Mouse (Mus musculus): ENCODE data around the gene Lin28a. TPM values are rescaled to one million over a fixed set of nuclear protein-coding genes. Genes with fewer than 3 reads are reported as not detected.
A peak's percentile ranks its signal among the peaks of the same experiment; 100 is the strongest.

Lin28a gene
- not detected for total RNA-seq (2021)

DNA sequence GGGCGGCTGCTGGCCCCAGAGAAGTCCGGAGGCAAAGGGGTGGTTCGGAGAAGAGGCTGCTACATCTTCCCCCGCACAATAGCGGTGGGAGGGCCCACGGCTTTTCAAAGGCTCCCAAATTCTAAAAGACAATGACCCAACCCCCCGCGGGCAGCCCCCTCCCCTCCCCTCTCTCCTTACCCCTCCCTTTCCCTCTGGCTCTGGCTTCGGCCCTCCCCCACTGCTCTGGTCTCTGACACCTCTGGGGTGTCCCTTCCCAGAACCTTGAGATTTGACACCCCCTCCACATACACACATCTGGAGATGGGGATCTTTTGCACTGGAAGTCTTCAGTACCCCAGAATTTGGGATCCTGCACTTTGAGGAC is at the start of gene Lin28a:
Lin28a (minus strand) TSS at position 63 of the 367 bp plus-strand sequence.
- DNase-seq, result no peak
- intact Hi-C loops (cut with DNase I), result no loop called here

- intact Hi-C loops (cut with DNase I), result no loop called here
Observed at GRCm38 (mm10) chr4:134067833-134068544, 49.3 kb upstream of the Lin28a start.

DNA sequence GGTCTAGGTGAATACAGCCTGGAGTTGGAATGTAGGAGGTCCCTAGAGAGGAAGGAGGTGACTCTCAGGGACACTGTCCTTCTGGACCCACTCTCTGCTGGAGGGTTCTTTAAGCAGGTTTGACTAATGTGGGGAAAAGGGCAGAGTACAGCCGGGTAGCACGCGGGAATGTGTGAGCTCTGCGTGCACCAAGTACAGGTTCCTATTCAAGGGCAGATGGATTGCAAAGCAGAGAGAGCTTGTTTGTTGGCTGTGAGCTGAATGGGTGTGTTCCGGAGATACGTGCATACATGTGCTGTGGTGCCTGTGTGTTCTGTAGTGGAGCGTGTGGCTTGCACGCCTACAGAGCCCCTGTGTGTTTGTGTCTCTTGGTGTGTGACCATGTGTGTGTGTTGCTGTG is 48.7 kb upstream of the Lin28a start:
- intact Hi-C loops (cut with DNase I), result no loop called here
- DNase-seq, result no peak

More at GRCm38 (mm10) chr4:134067833-134068544, 49.3 kb upstream of the Lin28a start:
- no peak for DNase-seq

DNA sequence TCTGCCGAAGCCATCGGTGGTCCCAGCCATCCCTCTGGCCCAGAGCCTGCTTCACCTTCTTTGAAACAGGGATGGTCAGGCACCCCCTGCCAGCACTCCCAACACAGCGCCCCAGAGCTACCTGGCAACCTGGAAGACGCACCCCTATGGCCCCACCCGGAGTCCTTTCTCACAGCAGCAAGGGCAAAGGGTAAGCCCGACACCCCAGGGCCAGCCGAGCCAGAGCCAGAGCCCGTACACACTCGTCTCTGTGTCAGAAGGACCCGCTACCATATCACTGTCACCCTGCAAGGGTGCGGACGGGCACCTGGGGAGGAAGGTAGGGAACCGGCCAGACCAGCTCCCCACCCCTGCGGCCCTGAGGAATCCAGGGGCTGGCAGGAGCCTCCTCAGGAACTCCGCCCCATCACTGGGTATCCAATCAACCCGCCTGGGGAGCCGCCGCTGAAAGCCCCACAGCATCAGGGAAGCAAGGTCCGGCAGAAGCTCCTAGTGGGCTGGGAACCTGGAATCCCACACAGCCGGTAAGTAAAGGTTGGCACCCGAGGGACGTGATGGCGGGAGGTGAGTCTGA is 46.9 kb upstream of the Lin28a start:
- DNase-seq, result no peak
- intact Hi-C loops (cut with DNase I), result no loop called here

DNA sequence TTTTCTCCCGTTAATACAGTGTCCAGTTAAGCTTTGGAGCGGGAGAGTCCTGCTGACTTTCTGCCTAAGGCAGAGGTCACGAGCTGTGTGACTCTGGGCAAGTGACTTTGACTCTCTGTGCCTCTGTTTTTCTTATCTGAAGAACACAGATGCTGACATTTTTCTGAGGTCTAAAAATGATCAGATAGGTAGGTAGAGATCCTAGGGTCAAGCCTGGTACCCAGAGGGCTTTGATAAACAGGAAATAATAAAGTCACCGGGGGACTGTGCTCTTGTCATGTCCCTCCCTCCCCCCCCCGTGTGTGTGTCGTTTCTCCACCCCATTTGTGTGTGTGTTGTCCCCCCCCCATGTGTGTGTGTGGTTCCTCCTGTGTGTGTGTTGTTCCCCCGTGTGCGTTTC is 43.9 kb upstream of the Lin28a start:
- intact Hi-C loops (cut with DNase I), result no loop called here
- no peak for DNase-seq

DNA sequence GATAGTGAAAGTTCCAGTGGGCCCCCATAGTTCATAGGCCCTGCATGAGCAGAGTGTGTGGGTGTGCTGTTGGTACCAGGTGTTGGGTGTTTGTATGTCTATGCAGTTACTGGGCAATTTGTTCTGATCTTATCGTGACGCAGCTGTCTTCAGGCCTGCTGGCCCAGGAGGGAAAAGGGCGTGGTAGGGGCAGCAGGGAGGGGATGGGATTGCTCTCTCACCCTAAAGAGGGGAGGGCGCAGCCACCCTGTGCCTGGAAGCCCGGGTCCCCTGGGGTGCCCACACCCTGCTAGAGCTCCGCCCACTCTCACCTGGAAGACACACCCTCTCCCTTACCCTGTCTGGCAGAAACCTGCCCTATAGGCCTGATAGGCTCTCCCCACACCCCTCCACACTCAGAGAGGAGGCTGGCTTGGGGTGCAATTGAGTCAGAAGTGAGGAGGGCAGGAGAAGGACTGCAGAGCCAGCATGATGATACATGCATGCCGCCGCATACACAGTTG is 43.4 kb upstream of the Lin28a start:
- no peak for DNase-seq
- intact Hi-C loops (cut with DNase I), result no loop called here

DNA sequence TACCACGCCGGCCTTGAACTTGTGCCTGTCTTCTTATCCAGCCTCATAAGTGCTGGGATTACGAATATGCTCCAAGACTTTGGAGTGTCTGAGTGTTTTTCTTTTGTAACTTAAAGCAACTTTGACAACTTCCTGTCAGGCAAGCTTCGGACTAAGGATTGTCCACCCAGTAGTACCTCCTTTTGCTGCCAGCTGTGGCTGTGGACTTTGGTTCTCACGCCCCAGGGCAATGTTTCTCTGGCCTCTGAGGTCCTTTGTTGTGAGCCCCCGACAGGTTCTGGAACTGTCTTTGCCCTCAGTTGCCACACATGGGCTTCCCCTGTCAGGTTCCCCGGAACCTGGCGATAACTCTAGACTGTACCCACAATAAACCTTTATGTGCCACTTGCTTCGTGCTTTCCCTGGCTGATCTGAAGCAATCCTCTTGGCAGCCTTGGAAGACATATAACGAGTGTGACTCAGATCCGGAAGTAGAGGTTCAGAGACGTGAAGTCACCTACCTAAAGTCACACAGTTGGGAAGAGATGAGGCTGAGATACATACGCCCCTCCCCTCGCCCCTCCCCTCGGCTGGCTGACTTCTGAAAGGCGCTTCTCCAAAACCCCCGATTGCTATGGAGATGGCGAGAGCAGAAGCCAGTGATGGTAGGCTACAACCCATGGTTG is 42.7 kb upstream of the Lin28a start:
- intact Hi-C loops (cut with DNase I), result no loop called here
- no peak for DNase-seq

GRCm38 (mm10) chr4:134060135-134060865 is 41.7 kb upstream of the Lin28a start, which contains the start of gene Crybg2:
Gene Crybg2 (plus strand): TSS chr4:134060815.
- DNase-seq, result no peak
- intact Hi-C loops (cut with DNase I), result no loop called here

DNA sequence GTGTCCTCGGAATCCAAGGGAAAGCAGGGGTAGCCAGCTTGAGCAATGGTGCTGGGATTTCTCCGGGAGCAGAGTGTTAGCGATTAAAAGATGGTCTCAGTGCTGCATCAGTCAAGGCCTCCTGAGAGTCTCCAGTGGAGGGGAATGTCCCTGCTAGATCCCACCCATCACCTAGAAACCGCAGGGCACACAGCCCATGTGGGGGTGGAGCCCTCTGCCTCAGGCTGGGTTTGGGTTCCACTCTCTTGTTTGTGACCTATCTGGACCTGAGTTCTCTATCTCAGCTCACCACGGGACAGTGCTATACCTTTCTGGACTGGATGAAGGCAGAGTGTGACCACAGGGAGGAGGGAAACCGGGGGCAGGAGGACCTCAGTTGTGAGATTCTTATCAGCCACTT is 40.3 kb upstream of the Lin28a start:
- DNase-seq, result no peak
- intact Hi-C loops (cut with DNase I), result no loop called here

- DNase-seq, result no peak
- intact Hi-C loops (cut with DNase I), result no loop called here
Observed at GRCm38 (mm10) chr4:134058166-134058715, 39.6 kb upstream of the Lin28a start.

DNA sequence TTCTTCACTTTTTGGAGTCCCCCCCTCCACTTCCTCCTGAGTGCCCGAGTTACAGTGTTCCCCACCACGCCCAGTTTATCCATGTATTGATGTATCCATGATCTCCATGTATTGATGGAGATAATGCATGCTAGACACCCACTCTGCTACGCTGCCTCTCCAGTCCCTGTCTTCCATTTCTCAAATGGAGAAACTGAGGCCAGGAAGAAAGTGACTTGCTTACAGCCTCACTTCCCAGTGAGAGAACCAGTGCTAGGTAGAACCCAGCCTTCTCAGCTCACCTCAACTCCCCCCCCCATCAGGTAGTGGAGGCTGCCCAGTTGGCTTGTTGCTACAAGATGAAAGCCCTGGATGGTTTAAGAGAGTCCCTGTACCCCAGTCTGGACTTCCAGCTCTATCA is 34.9 kb upstream of the Lin28a start, which contains the start of gene Zfp683:
Zfp683 (plus strand) TSS at position 301 of the 400 bp plus-strand sequence.
- intact Hi-C loops (cut with DNase I), result no loop called here
- DNase-seq, result no peak

GRCm38 (mm10) chr4:134052560-134052959 is 33.9 kb upstream of the Lin28a start:
- peak; percentile 57 to 64 for DNase-seq
- intact Hi-C loops (cut with DNase I), result no loop called here

GRCm38 (mm10) chr4:134051912-134052311 is 33.3 kb upstream of the Lin28a start:
- intact Hi-C loops (cut with DNase I), result no loop called here
- DNase-seq, result no peak

- no peak for DNase-seq
- intact Hi-C loops (cut with DNase I), result no loop called here
Observed at GRCm38 (mm10) chr4:134047648-134048047, 29.0 kb upstream of the Lin28a start.

- intact Hi-C loops (cut with DNase I), result no loop called here
- DNase-seq, result no peak
Observed at GRCm38 (mm10) chr4:134043041-134043440, 24.4 kb upstream of the Lin28a start.

DNA sequence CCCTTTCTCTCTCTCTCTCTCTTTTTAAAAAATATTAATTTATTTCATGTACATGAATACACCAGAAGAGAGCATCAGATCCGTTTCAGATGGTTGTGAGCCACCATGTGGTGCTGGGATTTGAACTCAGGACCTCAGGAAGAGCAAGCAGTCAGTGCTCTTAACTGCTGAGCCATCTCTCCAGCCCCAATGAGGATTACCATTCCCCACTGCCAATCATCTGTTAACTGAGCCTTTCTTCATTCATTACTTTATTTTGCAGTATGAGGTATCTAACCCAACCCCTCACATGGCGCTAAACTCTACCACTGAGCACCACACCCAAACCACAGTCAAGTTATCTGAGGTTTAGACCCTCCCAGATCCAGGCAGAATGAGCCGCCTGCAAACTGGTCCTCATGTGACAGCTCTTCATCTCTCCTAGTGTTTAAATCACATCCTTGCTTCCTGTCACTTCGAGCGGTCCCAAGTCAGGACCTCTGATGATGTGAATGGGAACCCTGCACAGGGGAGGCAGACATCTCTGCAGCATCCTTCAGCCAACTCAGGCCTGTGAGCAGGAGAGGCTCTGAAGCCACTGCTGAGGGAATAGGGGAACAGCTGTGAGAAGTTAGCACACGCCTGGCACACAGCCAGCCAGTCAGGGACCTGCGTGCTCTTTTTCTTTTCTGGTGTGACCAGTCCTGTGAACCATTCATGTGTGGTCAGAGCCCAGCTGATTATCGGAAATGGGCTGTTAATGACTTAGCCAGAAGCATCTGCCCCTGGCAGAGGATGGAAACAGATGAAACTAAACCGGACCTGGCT is 22.9 kb upstream of the Lin28a start:
- intact Hi-C loops (cut with DNase I), result no loop called here
- peak; percentile 27 to 38 for DNase-seq

DNA sequence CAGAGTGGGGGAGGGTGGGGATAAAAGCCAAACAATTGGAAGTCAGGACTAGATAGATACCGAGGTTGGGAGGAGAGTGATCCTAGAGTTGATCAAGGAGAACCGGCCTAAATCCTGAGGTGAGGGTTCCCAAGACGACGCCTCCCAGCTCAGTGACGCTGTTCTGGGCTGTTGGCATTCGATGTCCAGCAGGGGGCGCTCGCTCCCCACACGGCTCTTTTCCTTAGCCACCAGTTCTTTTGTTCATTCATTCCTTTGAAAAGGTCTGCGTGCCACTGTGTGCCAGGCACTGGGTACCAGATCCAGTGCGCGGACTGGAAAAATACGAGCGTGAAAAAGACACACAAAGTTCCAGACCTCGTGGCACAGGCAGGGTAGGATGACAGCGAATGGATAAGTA is 17.3 kb upstream of the Lin28a start:
- DNase-seq, result peak; percentile 72 to 86
- intact Hi-C loops (cut with DNase I), result loop anchor here (1.0 to 5.0 kb wide), 4 partner anchors 43 to 256 kb away; no protein-coding TSS in a partner anchor

DNA sequence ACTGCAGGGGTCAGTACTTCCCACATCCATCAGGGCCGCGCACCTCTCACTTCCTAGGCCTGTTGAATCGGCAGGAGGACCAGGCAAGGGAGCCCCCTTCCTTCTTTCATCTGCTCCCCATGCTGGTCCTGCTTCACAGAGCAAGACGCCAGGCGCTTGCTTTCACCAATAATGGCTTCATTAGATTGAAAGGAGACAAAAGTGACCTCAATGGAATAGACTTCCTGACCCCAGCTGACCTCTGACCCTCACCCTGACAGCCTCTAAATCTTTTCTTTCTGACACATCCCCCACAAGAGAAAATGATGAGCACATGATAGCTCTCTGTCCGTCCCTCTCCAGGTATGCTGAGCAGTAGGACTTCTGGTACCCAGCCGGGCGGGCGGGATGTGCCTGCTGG is 7.2 kb upstream of the Lin28a start:
- intact Hi-C loops (cut with DNase I), result no loop called here
- DNase-seq, result no peak

DNA sequence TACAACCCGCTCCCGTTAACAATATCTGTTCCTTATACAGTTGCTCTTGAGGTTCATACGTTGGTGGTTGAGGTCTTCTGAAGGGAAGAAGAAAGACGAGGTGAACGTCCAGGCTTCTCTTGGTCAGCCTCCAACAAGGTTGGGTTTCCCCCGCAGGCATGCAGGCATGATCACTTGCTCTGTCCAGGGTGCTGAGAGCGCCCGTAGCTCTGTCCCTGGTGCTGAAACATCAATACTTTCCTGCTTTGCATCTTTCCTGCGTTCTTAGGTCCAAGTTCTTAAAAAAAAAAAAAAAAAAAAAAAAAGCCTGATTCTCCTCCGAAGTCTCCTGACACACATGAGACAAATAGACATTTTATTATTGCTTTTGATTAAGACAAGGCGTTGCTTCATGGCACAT is 2.0 kb upstream of the Lin28a start:
- DNase-seq, result peak; percentile 86 to 93

More for the DNA sequence above, 2.0 kb upstream of the Lin28a start:
- intact Hi-C loops (cut with DNase I), result no loop called here
